Mouse (Mus musculus) liver, adult 2 months (tissue): ENCODE data around the gene Msh5.

Source experiments
- CTCF ChIP-seq: fragments of 200-500 bp; IDR thresholded peaks from 2 replicates; pipeline ENCODE4 v1.5.1; 2011; ENCODE audit warnings: low read depth, low read length, control low read depth
- POLR2A ChIP-seq: fragments of 200-500 bp; IDR thresholded peaks from 2 replicates; pipeline ENCODE4 v1.6.1; 2011; ENCODE audit warnings: low read length, control low read depth; ENCODE audit not compliant: insufficient read depth; ENCODE audit errors: extremely low read depth

DNA sequence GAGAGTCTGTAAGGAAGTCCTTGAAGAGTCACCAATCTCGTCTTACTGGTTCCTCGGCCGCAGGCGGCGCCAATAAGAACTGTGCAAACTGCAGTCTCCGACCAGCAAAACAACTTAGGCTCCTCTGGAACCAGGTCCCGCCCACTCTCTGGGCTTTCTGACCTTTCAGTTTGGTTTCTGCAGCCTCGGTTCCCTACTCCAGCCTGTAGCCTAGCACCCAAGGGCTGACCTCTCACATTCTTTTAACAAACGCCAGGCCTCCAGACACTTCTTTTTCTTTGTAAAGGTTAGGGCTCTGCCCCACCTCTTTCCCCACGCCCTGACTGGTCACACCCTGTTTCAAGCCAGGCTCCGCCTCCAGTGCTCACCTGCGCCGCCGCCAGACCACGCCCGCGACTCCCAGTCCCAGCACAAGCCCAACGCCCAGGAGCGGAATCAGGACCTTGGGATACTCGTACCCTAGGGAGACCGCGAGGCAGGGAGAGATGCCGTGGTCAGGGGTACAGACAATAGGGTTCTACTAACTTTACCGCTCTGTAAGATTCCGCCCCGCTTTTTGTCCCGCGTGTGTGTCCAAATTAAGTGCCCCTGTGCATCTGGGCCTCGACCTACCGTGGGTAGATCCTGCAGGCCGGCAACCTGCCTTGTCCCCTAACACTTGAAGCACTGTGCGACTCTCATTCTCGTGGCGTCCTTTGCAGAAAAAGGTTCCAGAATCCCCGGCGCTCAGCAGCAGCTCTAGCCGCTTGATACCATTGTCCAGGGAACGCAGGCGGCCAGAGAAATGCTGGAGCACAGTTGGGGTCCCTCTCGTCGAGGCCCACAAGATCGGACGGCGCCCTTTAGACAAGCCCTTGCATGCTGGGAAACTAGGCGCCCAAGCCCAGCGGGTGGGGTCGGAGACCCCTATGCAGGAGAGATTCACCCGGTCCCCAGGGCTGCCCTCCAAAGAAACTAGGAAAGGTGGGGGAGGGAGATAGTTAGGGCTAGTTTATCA lies 18.7 kb upstream of the Msh5 start, which contains the start of gene Ly6g6c:
- TF ChIP-seq CTCF (no peak), POLR2A (no peak)
